Mouse (Mus musculus) lung, embryonic 15.5 days (tissue): Measurements from ENCODE around the gene Zswim1. TPM values are rescaled to one million over a fixed set of nuclear protein-coding genes. Genes with fewer than 3 reads are reported as not detected.
"Not testable (repeated sequence)": the region's sequence is repeated elsewhere in the genome, so short reads cannot be mapped to it uniquely, and the experiment has no call there.

Source experiments
- ATAC-seq: fragments of 200-750 bp; cut with Nextera tagmentation; 2 replicates; pipeline ENCODE4 v1.8.0; 2017; ENCODE audit warnings: moderate number of reproducible peaks, borderline replicate concordance; ENCODE audit not compliant: low FRiP score, low TSS enrichment; ENCODE audit errors: extremely low read depth
- H3K27ac ChIP-seq: fragments of 300-500 bp; sonication (generic); 2 replicates; pipeline ENCODE4 v1.5.1; 2015; ENCODE audit warnings: moderate library complexity, mild to moderate bottlenecking, inconsistent platforms
- H3K27me3 ChIP-seq: fragments of 300-500 bp; sonication (generic); 2 replicates; pipeline ENCODE4 v1.6.1; 2015; ENCODE audit warnings: inconsistent platforms
- H3K36me3 ChIP-seq: fragments of 300-500 bp; sonication (generic); 2 replicates; pipeline ENCODE4 v1.6.1; 2015; ENCODE audit warnings: inconsistent platforms
- H3K4me1 ChIP-seq: fragments of 300-500 bp; sonication (generic); 2 replicates; pipeline ENCODE4 v1.6.1; 2015; ENCODE audit warnings: inconsistent platforms
- H3K4me2 ChIP-seq: fragments of 300-500 bp; sonication (generic); 2 replicates; pipeline ENCODE4 v1.6.1; 2015; ENCODE audit warnings: inconsistent platforms, mild to moderate bottlenecking, moderate library complexity
- H3K4me3 ChIP-seq: fragments of 300-500 bp; sonication (generic); 2 replicates; pipeline ENCODE4 v1.5.1; 2015; ENCODE audit warnings: mild to moderate bottlenecking, inconsistent platforms
- H3K9ac ChIP-seq: fragments of 300-500 bp; sonication (generic); 2 replicates; pipeline ENCODE4 v1.6.1; 2015; ENCODE audit warnings: inconsistent platforms
- H3K9me3 ChIP-seq: fragments of 300-500 bp; sonication (generic); 2 replicates; pipeline ENCODE4 v1.6.1; 2016; ENCODE audit warnings: inconsistent platforms
- WGBS: fragments of 180-500 bp; shearing (Covaris S2); methylation state at CpG from one replicate; pipeline ENCODE4 v1.1.7; 2015; 5-methylcytosine and 5-hydroxymethylcytosine counted together
- polyA plus RNA-seq: library from polyadenylated mRNA; unstranded; fragments of >200 nt; fragmentation: Nextera tagmentation; extraction: Ambion mirVana; gene quantifications from 2 replicates; pipeline ENCODE4 v1.2.1, GENCODE M21; 2015

Gene Zswim1
- polyA plus RNA-seq, 1 experiment from 2014 or later: 15.8 TPM

GRCm38 (mm10) chr2:164875648-164876047 lies 53.2 kb downstream of the Zswim1 start:
- H3K36me3 ChIP-seq, H3K4me3 ChIP-seq, H3K4me2 ChIP-seq, ATAC-seq, H3K9ac ChIP-seq, H3K27me3 ChIP-seq, H3K9me3 ChIP-seq, H3K27ac ChIP-seq: not testable (repeated sequence)
- WGBS: 45% methylated on average over 2 of the region's 2 CpGs
- H3K4me1 ChIP-seq: peaks cover 37% of the 10 kb centered on the region

Other genes with a start within 250 kb of the Zswim1 start
- not detected in 2 replicates for gene Spint3, start 249.2 kb upstream of the Zswim1 start, polyA plus RNA-seq
- gene Wfdc6a, start 237.2 kb upstream of the Zswim1 start, polyA plus RNA-seq: 0.77 and 0.95 TPM in 2 replicates
- gene Eppin, start 229.1 kb upstream of the Zswim1 start, polyA plus RNA-seq: not detected in 2 replicates
- gene Wfdc6b, start 209.2 kb upstream of the Zswim1 start, polyA plus RNA-seq: not detected in 2 replicates
- gene Wfdc8, start 209.1 kb upstream of the Zswim1 start, polyA plus RNA-seq: not detected in 2 replicates
- gene Wfdc16, start 183.9 kb upstream of the Zswim1 start, polyA plus RNA-seq: not detected in 2 replicates
- not detected in 2 replicates for gene Wfdc10, start 166.6 kb upstream of the Zswim1 start, polyA plus RNA-seq
- not detected in 2 replicates for gene Wfdc9, start 166.1 kb upstream of the Zswim1 start, polyA plus RNA-seq
- gene Wfdc11, start 148.6 kb upstream of the Zswim1 start, polyA plus RNA-seq: not detected in 2 replicates
- 0.20 and 0.22 TPM in 2 replicates for gene Wfdc13, start 137.6 kb upstream of the Zswim1 start, polyA plus RNA-seq
- gene Spint4, start 124.2 kb upstream of the Zswim1 start, polyA plus RNA-seq: not detected in 2 replicates
- not detected in 2 replicates for gene Spint5, start 107.4 kb upstream of the Zswim1 start, polyA plus RNA-seq
- 1.9 and 2.3 TPM in 2 replicates for gene Wfdc3, start 76.8 kb upstream of the Zswim1 start, polyA plus RNA-seq
- gene Dnttip1, start 76.7 kb upstream of the Zswim1 start, polyA plus RNA-seq: 70.5 and 71.3 TPM in 2 replicates
- gene Ube2c, start 52.8 kb upstream of the Zswim1 start, polyA plus RNA-seq: 554 and 590 TPM in 2 replicates
- 2.0 and 9.7 TPM in 2 replicates for gene Tnnc2, start 42.7 kb upstream of the Zswim1 start, polyA plus RNA-seq
- 24.4 and 27.0 TPM in 2 replicates for gene Snx21, start 36.9 kb upstream of the Zswim1 start, polyA plus RNA-seq
- gene Acot8, start 17.8 kb upstream of the Zswim1 start, polyA plus RNA-seq: 19.8 and 20.3 TPM in 2 replicates
- 6.7 and 8.4 TPM in 2 replicates for gene Zswim3, start 17.6 kb upstream of the Zswim1 start, polyA plus RNA-seq
- gene Spata25, start 5.9 kb downstream of the Zswim1 start, polyA plus RNA-seq: not detected in 2 replicates
- gene Ctsa, start 10.2 kb downstream of the Zswim1 start, polyA plus RNA-seq: 131 and 139 TPM in 2 replicates
- gene Neurl2, start 10.8 kb downstream of the Zswim1 start, polyA plus RNA-seq: 6.6 and 7.5 TPM in 2 replicates
- 149 and 169 TPM in 2 replicates for gene Pltp, start 35.0 kb downstream of the Zswim1 start, polyA plus RNA-seq
- 74.4 and 75.2 TPM in 2 replicates for gene Pcif1, start 56.6 kb downstream of the Zswim1 start, polyA plus RNA-seq
- gene Zfp335, start 89.1 kb downstream of the Zswim1 start, polyA plus RNA-seq: 12.4 and 13.2 TPM in 2 replicates
- gene Mmp9, start 118.1 kb downstream of the Zswim1 start, polyA plus RNA-seq: 0.59 and 1.4 TPM in 2 replicates
- 0.68 and 1.1 TPM in 2 replicates for gene Slc12a5, start 138.1 kb downstream of the Zswim1 start, polyA plus RNA-seq
- 67.4 and 73.8 TPM in 2 replicates for gene Ncoa5, start 212.2 kb downstream of the Zswim1 start, polyA plus RNA-seq
- gene Cd40, start 232.9 kb downstream of the Zswim1 start, polyA plus RNA-seq: 30.2 and 35.4 TPM in 2 replicates